Mouse (Mus musculus): ENCODE measurements around the gene Galk1.
A peak's percentile ranks its signal among the peaks of the same experiment; 100 is the strongest.

Gene Galk1

GRCm38 (mm10) chr11:116012262-116012947 lies at the start of gene Galk1:
Gene Galk1, minus strand, starts transcription at chr11:116012719.
- DNase-seq (ENCODE audit: low spot score in 2 of 2): peak; percentile 96 to 97

- DNase-seq (ENCODE audit: low spot score in 2 of 2): no peak
These were observed 49.3 kb upstream of the Galk1 start for GRCm38 (mm10) chr11:116061641-116062415.

GRCm38 (mm10) chr11:116060596-116060995 lies 48.1 kb upstream of the Galk1 start:
- DNase-seq (ENCODE audit: low spot score in 2 of 2): no peak

- no peak for DNase-seq (ENCODE audit: low spot score in 2 of 2)
These were observed 47.1 kb upstream of the Galk1 start for GRCm38 (mm10) chr11:116059691-116060025.

GRCm38 (mm10) chr11:116058868-116059690 lies 46.6 kb upstream of the Galk1 start:
- no peak for DNase-seq (ENCODE audit: low spot score in 2 of 2)

- no peak for DNase-seq (ENCODE audit: low spot score in 2 of 2)
These were observed 45.6 kb upstream of the Galk1 start for GRCm38 (mm10) chr11:116058022-116058614.

- DNase-seq (ENCODE audit: low spot score in 2 of 2): no peak
These were observed 44.8 kb upstream of the Galk1 start for GRCm38 (mm10) chr11:116057237-116057881.

GRCm38 (mm10) chr11:116055873-116056272 lies 43.4 kb upstream of the Galk1 start:
- DNase-seq (ENCODE audit: low spot score in 2 of 2): no peak

- no peak for DNase-seq (ENCODE audit: low spot score in 2 of 2)
These were observed 41.2 kb upstream of the Galk1 start for GRCm38 (mm10) chr11:116053510-116054229.

GRCm38 (mm10) chr11:116050196-116050595 lies 37.7 kb upstream of the Galk1 start:
- no peak for DNase-seq (ENCODE audit: low spot score in 2 of 2)

GRCm38 (mm10) chr11:116049610-116050009 lies 37.1 kb upstream of the Galk1 start:
- DNase-seq (ENCODE audit: low spot score in 2 of 2): no peak

GRCm38 (mm10) chr11:116045173-116045572 lies 32.7 kb upstream of the Galk1 start:
- no peak for DNase-seq (ENCODE audit: low spot score in 2 of 2)

GRCm38 (mm10) chr11:116043286-116043685 lies 30.8 kb upstream of the Galk1 start:
- no peak for DNase-seq (ENCODE audit: low spot score in 2 of 2)

- no peak for DNase-seq (ENCODE audit: low spot score in 2 of 2)
These were observed 30.0 kb upstream of the Galk1 start for GRCm38 (mm10) chr11:116042372-116043138.

GRCm38 (mm10) chr11:116041833-116042232 lies 29.3 kb upstream of the Galk1 start:
- no peak for DNase-seq (ENCODE audit: low spot score in 2 of 2)

- no peak for DNase-seq (ENCODE audit: low spot score in 2 of 2)
These were observed 28.1 kb upstream of the Galk1 start for GRCm38 (mm10) chr11:116040593-116040992.

GRCm38 (mm10) chr11:116037826-116038225 lies 25.3 kb upstream of the Galk1 start:
- DNase-seq (ENCODE audit: low spot score in 2 of 2): no peak

GRCm38 (mm10) chr11:116036671-116037070 lies 24.2 kb upstream of the Galk1 start:
- no peak for DNase-seq (ENCODE audit: low spot score in 2 of 2)

- DNase-seq (ENCODE audit: low spot score in 2 of 2): no peak
These were observed 22.1 kb upstream of the Galk1 start for GRCm38 (mm10) chr11:116034584-116034983.

Data from thymus, postnatal 10 days (tissue).